Mouse (Mus musculus) ES-Bruce4 (cell line): ENCODE measurements around the gene Rhou. TPM values are rescaled to one million over a fixed set of nuclear protein-coding genes. Genes with fewer than 3 reads are reported as not detected.
"Not testable (repeated sequence)": the region's sequence is repeated elsewhere in the genome, so short reads cannot be mapped to it uniquely, and the experiment has no call there.

Experiments
- H3K27ac ChIP-seq: 2 replicates; pipeline ENCODE4 v1.5.1; 2012; ENCODE audit warnings: low read length, inconsistent platforms; ENCODE audit not compliant: insufficient read depth
- H3K27me3 ChIP-seq: 2 replicates; pipeline ENCODE4 v1.6.1; 2012; ENCODE audit warnings: mild to moderate bottlenecking, low read length, inconsistent platforms; ENCODE audit not compliant: control insufficient read depth, poor library complexity, insufficient read depth, severe bottlenecking
- H3K36me3 ChIP-seq: 2 replicates; pipeline ENCODE4 v1.6.1; 2012; ENCODE audit warnings: inconsistent platforms, mild to moderate bottlenecking, low read length, moderate library complexity; ENCODE audit not compliant: control insufficient read depth, poor library complexity, insufficient read depth, severe bottlenecking
- H3K4me1 ChIP-seq: one replicate; pipeline ENCODE4 v1.8.1; 2011; ENCODE audit warnings: low read length; ENCODE audit not compliant: control insufficient read depth, insufficient read depth
- H3K4me3 ChIP-seq: 2 replicates; pipeline ENCODE4 v1.5.1; 2011; ENCODE audit warnings: low read depth, mild to moderate bottlenecking, low read length
- H3K9ac ChIP-seq: 2 replicates; pipeline ENCODE4 v1.6.1; 2012; ENCODE audit warnings: low read depth, mild to moderate bottlenecking, inconsistent platforms; ENCODE audit not compliant: poor library complexity, severe bottlenecking
- H3K9me3 ChIP-seq: replicated peaks from 2 replicates; pipeline ENCODE4 v1.6.1; 2012; ENCODE audit warnings: mild to moderate bottlenecking, low read length, inconsistent platforms; ENCODE audit not compliant: control insufficient read depth, poor library complexity, insufficient read depth, severe bottlenecking
- CTCF ChIP-seq: IDR thresholded peaks from one replicate; pipeline ENCODE4 v1.8.1; 2011; ENCODE audit warnings: low read depth, low read length
- EP300 ChIP-seq: IDR thresholded peaks from 2 replicates; pipeline ENCODE4 v1.6.1; 2011; ENCODE audit warnings: low read depth, low read length; ENCODE audit not compliant: insufficient read depth
- POLR2A ChIP-seq: IDR thresholded peaks from one replicate; pipeline ENCODE4 v1.8.1; 2011; ENCODE audit warnings: low read length; ENCODE audit not compliant: insufficient read depth
- polyA plus RNA-seq: library from polyadenylated mRNA; stranded (reverse); fragments of >200 nt; gene quantifications from 2 replicates; pipeline ENCODE4 v1.2.4, GENCODE M21; 2011; ENCODE audit warnings: low read depth; ENCODE audit not compliant: missing spikeins, insufficient read depth, insufficient read length

Gene Rhou
- polyA plus RNA-seq, 1 experiment: 60.7 TPM

- Histone ChIP-seq H3K27ac (no peak overlapping the region), H3K27me3 (no peaks in the 10 kb centered on the region; the same call in 1 of the 2 replicates), H3K9ac (no peak overlapping the region), H3K4me1 (no peaks in the 10 kb centered on the region), H3K4me3 (no peak overlapping the region), H3K36me3 (no peaks in the 10 kb centered on the region), H3K9me3 (no peaks in the 10 kb centered on the region)
- no peak for TF ChIP-seq POLR2A
- TF ChIP-seq CTCF: no peak
- no peak for TF ChIP-seq EP300
Measured at GRCm38 (mm10) chr8:123627410-123628147, 26.1 kb upstream of the Rhou start.

DNA sequence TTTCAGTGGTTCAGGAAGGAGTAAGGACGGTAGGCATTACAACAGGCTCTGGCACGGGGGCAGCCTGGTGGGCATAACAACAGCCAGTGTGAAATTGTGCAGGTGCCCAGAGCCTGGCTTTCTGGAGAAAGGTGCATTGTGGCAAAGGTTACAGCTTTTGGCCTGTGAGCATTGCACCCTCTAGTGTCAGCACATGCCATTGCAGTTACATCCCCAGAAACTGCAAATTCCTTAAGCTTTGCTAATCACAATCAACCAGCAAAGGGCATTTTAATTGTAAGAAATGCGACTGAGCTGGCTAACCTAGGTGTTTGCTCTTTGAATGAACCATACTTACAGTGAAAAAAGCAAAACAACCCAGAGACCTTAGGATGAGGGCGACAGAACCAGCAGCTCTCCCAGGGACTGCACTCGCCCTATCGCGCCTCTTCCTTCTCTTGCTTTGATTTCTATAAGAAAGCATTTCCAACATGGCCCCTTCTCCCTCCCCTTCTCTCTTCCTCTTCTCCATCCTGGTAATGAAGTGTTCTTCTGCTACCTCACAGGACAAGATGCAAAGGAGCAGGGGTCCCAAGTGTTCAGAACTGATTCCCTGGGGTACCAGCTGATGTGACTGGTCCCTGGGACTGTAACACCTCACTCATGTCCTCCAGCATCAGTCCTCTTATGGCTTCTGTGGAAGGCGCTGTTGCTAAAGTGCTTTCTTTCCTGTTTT, 25.3 kb upstream of the Rhou start:
- no peaks in the 10 kb centered on the region for H3K4me1 ChIP-seq
- peak overlapping the region; percentile 26; the same call in 1 of the 2 replicates for H3K9ac ChIP-seq
- H3K27ac ChIP-seq: no peak overlapping the region
- no peaks in the 10 kb centered on the region for H3K36me3 ChIP-seq
- H3K4me3 ChIP-seq: peak overlapping the region; percentile 65
- no peaks in the 10 kb centered on the region for H3K9me3 ChIP-seq
- TF ChIP-seq CTCF: peak; percentile 74
- no peak for TF ChIP-seq POLR2A
- H3K27me3 ChIP-seq: no peaks in the 10 kb centered on the region; the same call in 1 of the 2 replicates

DNA sequence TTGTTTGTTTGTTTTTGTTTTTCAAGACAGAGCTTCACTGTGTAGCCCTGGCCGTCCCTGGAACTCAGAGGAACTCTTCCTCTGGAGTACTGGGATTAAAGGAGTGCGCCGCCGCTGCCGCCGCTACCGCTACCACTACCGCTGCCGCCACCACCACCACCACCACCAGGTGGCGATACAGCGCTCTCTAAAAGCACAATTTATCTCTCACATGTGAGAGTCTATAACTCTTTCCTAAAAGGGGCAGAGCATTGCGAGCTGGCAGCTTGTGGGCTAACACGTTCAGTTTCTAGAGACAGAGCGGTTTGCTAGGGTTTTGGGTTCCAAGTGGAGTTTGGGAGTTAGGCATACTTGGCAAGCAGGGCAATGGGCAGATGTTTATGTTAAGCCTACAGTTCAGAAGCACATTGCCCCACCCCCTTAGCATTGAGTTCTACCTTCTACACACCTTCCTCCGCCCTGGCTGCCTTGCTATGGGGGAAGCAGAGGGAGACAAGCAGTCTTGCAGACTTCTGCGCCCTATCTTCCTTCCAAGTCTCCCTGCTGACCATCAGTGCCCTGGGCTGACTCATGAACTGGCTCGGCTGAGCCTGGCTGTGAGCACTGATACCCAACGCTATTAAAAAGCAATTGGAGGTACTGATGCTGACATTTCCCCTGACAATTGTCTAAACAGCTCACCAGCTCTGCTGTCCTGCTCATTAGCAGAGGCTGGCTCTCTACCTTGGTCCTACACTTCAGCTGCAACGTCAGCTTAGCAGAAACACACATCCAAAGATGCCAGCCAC, 24.6 kb upstream of the Rhou start:
- Histone ChIP-seq H3K4me3 (peak overlapping the region; percentile 65), H3K4me1 (no peaks in the 10 kb centered on the region), H3K9ac (0 out of 2 replicates have a peak overlapping the region, but pooled peaks have one; percentile 26), H3K27ac (no peak overlapping the region), H3K36me3 (no peaks in the 10 kb centered on the region), H3K9me3 (no peaks in the 10 kb centered on the region), H3K27me3 (no peaks in the 10 kb centered on the region; the same call in 1 of the 2 replicates)
- TF ChIP-seq CTCF (peak; percentile 83), EP300 (no peak), POLR2A (no peak)

GRCm38 (mm10) chr8:123630058-123630457, 23.7 kb upstream of the Rhou start:
- Histone ChIP-seq H3K4me3 (no peak overlapping the region), H3K4me1 (no peaks in the 10 kb centered on the region), H3K27me3 (no peaks in the 10 kb centered on the region), H3K27ac (no peak overlapping the region), H3K9ac (no peak overlapping the region), H3K9me3 (no peaks in the 10 kb centered on the region), H3K36me3 (no peaks in the 10 kb centered on the region)
- TF ChIP-seq EP300 (no peak), POLR2A (no peak), CTCF (no peak)

DNA sequence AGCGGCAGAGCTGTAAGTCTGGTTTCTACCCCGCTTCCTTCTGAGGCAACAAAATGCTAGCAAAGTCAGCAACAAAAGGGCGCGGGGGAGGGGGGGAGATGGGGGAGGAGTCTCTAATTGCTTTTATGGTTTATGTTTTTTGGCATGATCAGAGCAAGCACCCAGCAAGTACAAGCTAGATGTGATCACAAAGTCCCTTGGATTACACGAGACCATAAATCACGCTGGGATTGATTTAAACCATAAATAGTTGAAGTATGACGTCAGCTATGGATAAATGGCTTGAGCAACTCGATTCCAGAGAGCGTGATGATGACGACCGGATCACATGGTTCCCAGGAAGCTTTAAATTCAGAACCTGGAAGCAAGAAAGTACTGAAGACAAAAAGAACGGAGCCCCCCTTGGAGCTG, 22.9 kb upstream of the Rhou start:
- TF ChIP-seq CTCF (no peak), EP300 (no peak), POLR2A (no peak)
- no peaks in the 10 kb centered on the region for H3K27me3 ChIP-seq
- no peak overlapping the region for H3K9ac ChIP-seq
- H3K9me3 ChIP-seq: no peaks in the 10 kb centered on the region
- no peak overlapping the region for H3K4me3 ChIP-seq
- no peaks in the 10 kb centered on the region for H3K4me1 ChIP-seq
- no peak overlapping the region for H3K27ac ChIP-seq
- H3K36me3 ChIP-seq: no peaks in the 10 kb centered on the region

DNA sequence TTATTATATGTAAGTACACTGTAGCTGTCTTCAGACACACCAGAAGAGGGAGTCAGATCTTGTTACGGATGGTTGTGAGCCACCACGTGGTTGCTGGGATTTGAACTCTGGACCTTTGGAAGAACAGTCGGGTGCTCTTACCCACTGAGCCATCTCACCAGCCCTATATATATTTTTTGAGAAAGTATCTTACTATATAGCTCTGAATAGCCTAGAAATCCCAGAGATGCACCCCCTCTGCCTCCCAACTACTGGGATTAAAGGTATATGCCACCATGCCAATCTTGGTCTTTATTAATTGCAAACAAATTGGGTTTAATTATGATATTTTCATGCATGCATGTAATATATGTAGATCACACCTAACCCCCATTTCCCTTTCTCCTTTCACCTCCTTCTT, 22.0 kb upstream of the Rhou start:
- not testable (repeated sequence) for H3K36me3 ChIP-seq, H3K4me3 ChIP-seq, H3K4me1 ChIP-seq, H3K27me3 ChIP-seq, H3K27ac ChIP-seq, H3K9me3 ChIP-seq, H3K9ac ChIP-seq
